Mouse (Mus musculus) forebrain, postnatal 0 days (tissue): ENCODE data around the gene Olfr557. TPM values are rescaled to one million over a fixed set of nuclear protein-coding genes. Genes with fewer than 3 reads are reported as not detected.
A peak's percentile ranks its signal among the peaks of the same experiment; 100 is the strongest.

Experiments used
- ATAC-seq: fragments of 200-750 bp; cut with Nextera tagmentation; 2 replicates; pipeline ENCODE4 v1.8.0; 2017; ENCODE audit warnings: mild to moderate bottlenecking, moderate library complexity
- DNase-seq: peaks from one replicate; pipeline ENCODE4 v3.0.0-alpha.2; 2015
- H3K27ac ChIP-seq: fragments of 300-500 bp; sonication (generic); 2 replicates; pipeline ENCODE4 v1.5.1; 2014; ENCODE audit warnings: low read depth, mild to moderate bottlenecking, antibody characterized with exemption, low read length, moderate library complexity, mixed read lengths
- H3K27me3 ChIP-seq: fragments of 300-500 bp; sonication (generic); 2 replicates; pipeline ENCODE4 v1.6.1; 2014; ENCODE audit warnings: mild to moderate bottlenecking, low read length, mixed read lengths; ENCODE audit not compliant: insufficient read depth
- H3K36me3 ChIP-seq: fragments of 300-500 bp; sonication (generic); 2 replicates; pipeline ENCODE4 v1.6.1; 2014; ENCODE audit warnings: mild to moderate bottlenecking, moderate library complexity; ENCODE audit not compliant: insufficient read depth
- H3K4me1 ChIP-seq: fragments of 300-500 bp; sonication (generic); 2 replicates; pipeline ENCODE4 v1.6.1; 2014; ENCODE audit warnings: antibody characterized with exemption; ENCODE audit not compliant: insufficient read depth
- H3K4me2 ChIP-seq: fragments of 300-500 bp; sonication (generic); 2 replicates; pipeline ENCODE4 v1.6.1; 2014; ENCODE audit warnings: low read depth, mild to moderate bottlenecking, moderate library complexity
- H3K4me3 ChIP-seq: fragments of 300-500 bp; sonication (generic); 2 replicates; pipeline ENCODE4 v1.5.1; 2014; ENCODE audit warnings: low read depth, low read length, mixed read lengths
- H3K9ac ChIP-seq: fragments of 300-500 bp; sonication (generic); 2 replicates; pipeline ENCODE4 v1.6.1; 2014; ENCODE audit warnings: mild to moderate bottlenecking
- H3K9me3 ChIP-seq: fragments of 300-500 bp; sonication (generic); 2 replicates; pipeline ENCODE4 v1.6.1; 2016; ENCODE audit warnings: low read length
- CTCF ChIP-seq: sonication (generic); IDR thresholded peaks from 2 replicates; pipeline ENCODE4 v1.5.1; 2016; ENCODE audit warnings: antibody characterized with exemption, control low read depth, low read depth
- WGBS: fragments of 180-500 bp; shearing (Covaris S2); extraction: QIAGEN DNeasy Blood & Tissue Kit; methylation state at CpG from one replicate; pipeline ENCODE4 v1.1.7; 2014; 5-methylcytosine and 5-hydroxymethylcytosine counted together
- polyA plus RNA-seq: library from polyadenylated mRNA; unstranded; fragments of >200 nt; fragmentation: Nextera tagmentation; extraction: Ambion mirVana; gene quantifications from 2 replicates; pipeline ENCODE4 v1.2.1, GENCODE M21; 2015
- total RNA-seq: library from RNA; depleted of rRNA; stranded (reverse); fragments of >200 nt; gene quantifications from 2 replicates; pipeline ENCODE4 v1.2.3, GENCODE M21; 2014; rRNA removed

Olfr557 gene
- total RNA-seq: not detected in 2 replicates
- not detected in 2 replicates for polyA plus RNA-seq

- no peaks in the 10 kb centered on the region for H3K36me3 ChIP-seq
- DNase-seq (peak; percentile 55), ATAC-seq (no peak)
- peak; percentile 82 for TF ChIP-seq CTCF
- no peak within 1 kb of the TSS for H3K4me3 ChIP-seq
- H3K27ac ChIP-seq: no peak within 1 kb of the TSS
- no peaks in the 10 kb centered on the region for H3K9me3 ChIP-seq
- WGBS: 81% methylated on average over 5 of the region's 5 CpGs
- no peaks in the 10 kb centered on the region for H3K4me1 ChIP-seq
- no peak within 1 kb of the TSS for H3K9ac ChIP-seq
- no peak within 1 kb of the TSS for H3K4me2 ChIP-seq
- no peaks in the 10 kb centered on the region for H3K27me3 ChIP-seq
Measured at GRCm38 (mm10) chr7:102695358-102696125, at the start of gene Olfr557. Gene Olfr557, plus strand, starts transcription at chr7:102695910.

DNA sequence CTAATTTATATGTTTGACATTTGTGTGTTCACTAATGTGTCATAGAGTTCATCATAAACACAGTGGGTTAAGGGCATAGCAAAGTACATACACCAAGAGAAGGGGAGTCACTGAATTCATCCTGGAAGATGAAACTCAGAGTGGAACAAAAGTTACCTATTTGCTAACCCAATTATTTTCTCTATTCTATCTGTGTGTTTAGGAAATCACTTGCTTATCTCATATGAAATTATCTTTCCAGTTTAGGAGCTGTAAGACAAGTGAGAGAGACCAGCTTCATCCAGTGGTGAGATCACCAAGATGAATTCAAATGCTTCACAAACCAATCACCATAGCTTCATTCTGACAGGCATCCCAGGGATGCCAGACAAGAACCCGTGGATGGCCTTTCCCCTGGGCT is 37.2 kb upstream of the Olfr557 start, which contains the start of gene Olfr555:
TSS of gene Olfr555 (plus strand) at position 301 of the 400 bp plus-strand sequence.
- no peak within 1 kb of the TSS for H3K9ac ChIP-seq
- TF ChIP-seq CTCF: no peak
- H3K27me3 ChIP-seq: no peaks in the 10 kb centered on the region
- no peaks in the 10 kb centered on the region for H3K36me3 ChIP-seq
- H3K4me2 ChIP-seq: no peak within 1 kb of the TSS
- H3K4me1 ChIP-seq: no peaks in the 10 kb centered on the region
- no peaks in the 10 kb centered on the region for H3K9me3 ChIP-seq
- no peak within 1 kb of the TSS for H3K27ac ChIP-seq
- no peak within 1 kb of the TSS for H3K4me3 ChIP-seq
- ATAC-seq (no peak), DNase-seq (no peak)
- 71% methylated on average over 1 of the region's 1 CpGs for WGBS

DNA sequence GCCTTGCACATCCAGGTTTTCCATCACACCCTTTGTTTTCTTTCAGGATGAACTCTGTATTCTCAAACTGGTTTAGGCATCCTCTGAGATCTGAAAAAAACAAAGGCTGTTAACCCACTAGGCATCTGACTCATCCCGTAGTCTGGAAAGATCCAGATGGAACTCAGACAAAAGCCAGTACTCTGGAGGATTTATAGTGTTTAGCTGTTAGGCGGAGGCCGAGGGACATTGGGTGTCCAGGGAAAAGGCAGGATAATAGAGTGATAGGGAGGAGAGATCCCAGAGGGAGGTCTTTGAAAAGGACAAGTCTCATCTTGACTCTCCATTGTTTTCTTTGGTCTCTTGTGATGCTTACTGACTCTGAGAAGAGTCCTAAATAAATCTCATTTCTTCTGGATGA is 31.1 kb upstream of the Olfr557 start, which contains the start of gene Olfr556:
TSS of gene Olfr556 (plus strand) at position 301 of the 400 bp plus-strand sequence.
- no peak within 1 kb of the TSS for H3K27ac ChIP-seq
- TF ChIP-seq CTCF: no peak
- no peak within 1 kb of the TSS for H3K9ac ChIP-seq
- no peaks in the 10 kb centered on the region for H3K9me3 ChIP-seq
- no peaks in the 10 kb centered on the region for H3K36me3 ChIP-seq
- no peaks in the 10 kb centered on the region for H3K4me1 ChIP-seq
- no peak within 1 kb of the TSS for H3K4me2 ChIP-seq
- 48% methylated on average over 3 of the region's 3 CpGs for WGBS
- DNase-seq (no peak), ATAC-seq (no peak)
- H3K27me3 ChIP-seq: no peaks in the 10 kb centered on the region
- H3K4me3 ChIP-seq: no peak within 1 kb of the TSS

GRCm38 (mm10) chr7:102665378-102665777 is 30.3 kb upstream of the Olfr557 start:
- ATAC-seq (no peak), DNase-seq (peak; percentile 61)
- TF ChIP-seq CTCF: peak; percentile 69
- H3K4me1 ChIP-seq: no peaks in the 10 kb centered on the region
- H3K4me3 ChIP-seq: no peak overlapping the region
- H3K27me3 ChIP-seq: no peaks in the 10 kb centered on the region
- no peak overlapping the region for H3K9ac ChIP-seq
- no peak overlapping the region for H3K4me2 ChIP-seq
- H3K27ac ChIP-seq: no peak overlapping the region
- 27% methylated on average over 2 of the region's 2 CpGs for WGBS
- no peaks in the 10 kb centered on the region for H3K36me3 ChIP-seq
- H3K9me3 ChIP-seq: no peaks in the 10 kb centered on the region

DNA sequence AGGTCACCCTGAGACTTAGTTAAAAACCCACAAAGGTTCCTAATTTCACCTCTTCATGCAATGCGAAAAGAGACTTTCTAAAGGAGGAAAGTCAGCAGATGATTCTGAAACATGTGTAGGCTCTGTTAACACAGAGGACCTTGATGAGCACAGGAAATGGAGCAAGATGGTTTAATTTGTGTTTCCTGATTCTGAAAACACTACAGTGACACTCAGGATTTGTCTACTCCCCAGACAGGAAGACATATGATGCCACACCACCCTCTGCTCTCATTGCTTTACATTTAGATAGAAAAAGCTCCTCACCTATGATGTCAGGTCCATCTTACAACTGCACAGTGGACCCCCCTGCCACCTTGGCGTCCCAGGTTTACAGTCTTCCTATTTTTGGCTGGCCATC is 19.5 kb upstream of the Olfr557 start:
- H3K4me1 ChIP-seq: no peaks in the 10 kb centered on the region
- H3K4me3 ChIP-seq: no peak overlapping the region
- TF ChIP-seq CTCF: no peak
- no peaks in the 10 kb centered on the region for H3K27me3 ChIP-seq
- no peak overlapping the region for H3K4me2 ChIP-seq
- DNase-seq (no peak), ATAC-seq (no peak)
- WGBS: 81% methylated on average over 2 of the region's 2 CpGs
- H3K9me3 ChIP-seq: no peaks in the 10 kb centered on the region
- H3K27ac ChIP-seq: no peak overlapping the region
- no peaks in the 10 kb centered on the region for H3K36me3 ChIP-seq
- no peak overlapping the region for H3K9ac ChIP-seq

- ATAC-seq (no peak), DNase-seq (no peak)
- no peak overlapping the region for H3K4me2 ChIP-seq
- no peaks in the 10 kb centered on the region; the same call in 1 of the 2 replicates for H3K4me1 ChIP-seq
- H3K27me3 ChIP-seq: no peaks in the 10 kb centered on the region
- no peak for TF ChIP-seq CTCF
- 91% methylated on average over 1 of the region's 1 CpGs for WGBS
- no peak overlapping the region for H3K4me3 ChIP-seq
- H3K36me3 ChIP-seq: no peaks in the 10 kb centered on the region
- H3K9ac ChIP-seq: no peak overlapping the region
- no peaks in the 10 kb centered on the region for H3K9me3 ChIP-seq
- no peak overlapping the region for H3K27ac ChIP-seq
Measured at GRCm38 (mm10) chr7:102681916-102682315, 13.8 kb upstream of the Olfr557 start.

- peak; percentile 100 for ATAC-seq
- peak; percentile 90 for DNase-seq
- no peak for TF ChIP-seq CTCF
- Histone ChIP-seq H3K9me3 (no peaks in the 10 kb centered on the region), H3K4me1 (no peaks in the 10 kb centered on the region; the same call in 1 of the 2 replicates), H3K27me3 (no peaks in the 10 kb centered on the region), H3K9ac (peak within 1 kb of the TSS; percentile 56), H3K36me3 (no peaks in the 10 kb centered on the region), H3K27ac (0 out of 2 replicates have a peak within 1 kb of the TSS, but pooled peaks have one; percentile 50), H3K4me2 (peak within 1 kb of the TSS; percentile 79), H3K4me3 (peak within 1 kb of the TSS; percentile 60)
- 1% methylated on average over 40 of the region's 40 CpGs for WGBS
Measured at GRCm38 (mm10) chr7:102686944-102687501, 8.7 kb upstream of the Olfr557 start, which contains the start of gene Trim68. Gene Trim68, minus strand, starts transcription at chr7:102687327.
